11 mouse cellular contexts compared by ENCODE assay signal in genomic region chr8:35948751-35949183, GRCm38 (mm10).
DNase-seq lines count a peak whose midpoint lies in the region; ATAC-seq and TF ChIP-seq lines count a peak whose summit lies in the region.
"Had no signal": no experiment of that assay in that cellular context is flagged by ENCODE, and none has a peak within 500 bp of the region (broad histone marks: within the 10 kb centered on the region; RNA-seq: fewer than 3 reads in every experiment).

No protein-coding gene starts in this region.

- no peak for TF ChIP-seq CTCF in stomach, postnatal 0 days (IDR thresholded peaks at IDR 0.05; ENCODE audit: low read depth)

- no peak overlapping the region for H3K4me3 ChIP-seq in stomach, embryonic 15.5 days (replicated peaks)
- no peak overlapping the region for H3K4me3 ChIP-seq in stomach, postnatal 0 days (ENCODE audit: low read depth, low read length)
- no peak overlapping the region for H3K4me3 ChIP-seq in neural tube, embryonic 15.5 days (replicated peaks)

- WGBS in stomach, embryonic 15.5 days, result 17% methylated on average over 9 of the region's 9 CpGs
- 23% methylated on average over 8 of the region's 9 CpGs for WGBS in stomach, postnatal 0 days
- 35% methylated on average over 8 of the region's 9 CpGs for WGBS in neural tube, embryonic 15.5 days

- peaks cover 15% of the 10 kb centered on the region; the same call in 1 of the 2 replicates for H3K4me1 ChIP-seq in stomach, embryonic 15.5 days
- H3K4me1 ChIP-seq in stomach, postnatal 0 days (replicated peaks; ENCODE audit: control insufficient read depth, insufficient read depth), result no peaks in the 10 kb centered on the region
- peaks cover 8% of the 10 kb centered on the region; the same call in 1 of the 2 replicates for H3K4me1 ChIP-seq in neural tube, embryonic 15.5 days

- H3K9me3 ChIP-seq in stomach, embryonic 15.5 days, result no peaks in the 10 kb centered on the region
- H3K9me3 ChIP-seq in stomach, postnatal 0 days (ENCODE audit: control insufficient read depth, low read length), result no peaks in the 10 kb centered on the region
- H3K9me3 ChIP-seq in neural tube, embryonic 15.5 days (replicated peaks), result no peaks in the 10 kb centered on the region

- H3K27ac ChIP-seq in stomach, embryonic 15.5 days, result no peak overlapping the region
- H3K27ac ChIP-seq in stomach, postnatal 0 days (replicated peaks), result no peak overlapping the region
- no peak overlapping the region for H3K27ac ChIP-seq in neural tube, embryonic 15.5 days (replicated peaks)

- no peak overlapping the region for H3K4me2 ChIP-seq in stomach, embryonic 15.5 days
- no peak overlapping the region for H3K4me2 ChIP-seq in stomach, postnatal 0 days (replicated peaks; ENCODE audit: low read depth)
- no peak overlapping the region for H3K4me2 ChIP-seq in neural tube, embryonic 15.5 days

- peak; percentile 57 for DNase-seq in cerebellum, adult 11-12 months
- no peak for DNase-seq in cerebellum, postnatal 4 days (ENCODE audit: low spot score in 2 of 2)
- DNase-seq in stomach, postnatal 0 days (ENCODE audit: low spot score), result no peak
- peak; percentile 24 for DNase-seq in gonadal fat pad, adult 2 months (ENCODE audit: low read depth)
- no peak for DNase-seq in thymus, postnatal 14 days
- DNase-seq in adrenal gland, adult 18-20 months (ENCODE audit: low spot score in 2 of 2), result no peak
- DNase-seq: lung, adult 2 months; midbrain, embryonic 14.5 days; right cerebral cortex, postnatal 14 days had no signal

- H3K9ac ChIP-seq in stomach, embryonic 15.5 days, result no peak overlapping the region
- H3K9ac ChIP-seq in stomach, postnatal 0 days (ENCODE audit: low read length), result no peak overlapping the region
- H3K9ac ChIP-seq in neural tube, embryonic 15.5 days (replicated peaks), result no peak overlapping the region

- TF ChIP-seq EP300 in stomach, postnatal 0 days (optimal IDR thresholded peaks at IDR 0.05), result no peak

- 0 out of 2 replicates have a peak, but pooled peaks have one; percentile 27 for ATAC-seq in stomach, embryonic 15.5 days (ENCODE audit: insufficient read depth, low FRiP score, low read depth)
- ATAC-seq in stomach, postnatal 0 days (ENCODE audit: low FRiP score, low TSS enrichment), result no peak; the same call in 1 of the 2 replicates
- peak; percentile 47; the same call in 1 of the 2 replicates for ATAC-seq in neural tube, embryonic 15.5 days (ENCODE audit: low FRiP score)

- H3K36me3 ChIP-seq in stomach, embryonic 15.5 days, result no peaks in the 10 kb centered on the region
- H3K36me3 ChIP-seq in stomach, postnatal 0 days (ENCODE audit: control insufficient read depth, insufficient read depth, low read length), result no peaks in the 10 kb centered on the region
- no peaks in the 10 kb centered on the region for H3K36me3 ChIP-seq in neural tube, embryonic 15.5 days

- no peaks in the 10 kb centered on the region for H3K27me3 ChIP-seq in stomach, embryonic 15.5 days (replicated peaks)
- no peaks in the 10 kb centered on the region for H3K27me3 ChIP-seq in stomach, postnatal 0 days (ENCODE audit: control insufficient read depth, insufficient read depth, low read length)
- H3K27me3 ChIP-seq in neural tube, embryonic 15.5 days (replicated peaks), result no peaks in the 10 kb centered on the region

Comparison
In these comparisons a context has a peak if more than half of its experiments do, and no peak if none do; other contexts are left out.
1. DNase-seq: peak in cerebellum, adult 11-12 months (single experiment) and gonadal fat pad, adult 2 months (single experiment); none in cerebellum, postnatal 4 days (0 of 2), stomach, postnatal 0 days (single experiment), thymus, postnatal 14 days (single experiment) and adrenal gland, adult 18-20 months (0 of 2).